Mouse (Mus musculus) kidney, postnatal 4 days (tissue): ENCODE data around the gene Fam184a.
"Not testable (repeated sequence)": the region's sequence is repeated elsewhere in the genome, so short reads cannot be mapped to it uniquely, and the experiment has no call there.

Source experiments
- DNase-seq, 2 experiments: peaks; one replicate each; pipeline ENCODE4 v3.0.0; 2021; ENCODE audit warnings: mixed read lengths in 2 of 2

The Fam184a gene

GRCm38 (mm10) chr10:53688952-53689584 lies 61.9 kb downstream of the Fam184a start:
- no peak for DNase-seq

GRCm38 (mm10) chr10:53688533-53688932 lies 62.4 kb downstream of the Fam184a start:
- DNase-seq = no peak

GRCm38 (mm10) chr10:53687888-53688287 lies 63.0 kb downstream of the Fam184a start:
- no peak for DNase-seq

GRCm38 (mm10) chr10:53685806-53686205 lies 65.1 kb downstream of the Fam184a start:
- no peak for DNase-seq

- DNase-seq = no peak
Observed at GRCm38 (mm10) chr10:53683226-53683625, 67.7 kb downstream of the Fam184a start.

GRCm38 (mm10) chr10:53679690-53680557 lies 71.0 kb downstream of the Fam184a start:
- DNase-seq = no peak

GRCm38 (mm10) chr10:53661788-53662187 lies 89.1 kb downstream of the Fam184a start:
- DNase-seq = no peak

- peak in 1 of 2 experiments; percentile 4 for DNase-seq
Observed at GRCm38 (mm10) chr10:53654239-53654638, 96.7 kb downstream of the Fam184a start.

GRCm38 (mm10) chr10:53650683-53651082 lies 100.2 kb downstream of the Fam184a start:
- no peak for DNase-seq

- DNase-seq = peak; percentile 41 to 49
Observed at GRCm38 (mm10) chr10:53641507-53641906, 109.4 kb downstream of the Fam184a start.

- DNase-seq = no peak
Observed at GRCm38 (mm10) chr10:53635246-53635971, 115.5 kb downstream of the Fam184a start.

GRCm38 (mm10) chr10:53634160-53634559 lies 116.8 kb downstream of the Fam184a start:
- DNase-seq = no peak

GRCm38 (mm10) chr10:53630339-53630738 lies 120.6 kb downstream of the Fam184a start, which contains the start of gene Mcm9:
TSS of gene Mcm9 (minus strand) at chr10:53630439.
- not testable (repeated sequence) for DNase-seq

- DNase-seq = peak; percentile 99
Observed at GRCm38 (mm10) chr10:53629918-53630250, 121.0 kb downstream of the Fam184a start.

GRCm38 (mm10) chr10:53629247-53629917 lies 121.5 kb downstream of the Fam184a start:
- DNase-seq = peak; percentile 97 to 98

- no peak for DNase-seq
Observed at GRCm38 (mm10) chr10:53615850-53616616, 134.9 kb downstream of the Fam184a start.

- no peak for DNase-seq
Observed at GRCm38 (mm10) chr10:53613955-53614354, 137.0 kb downstream of the Fam184a start.

GRCm38 (mm10) chr10:53612172-53612571 lies 138.8 kb downstream of the Fam184a start:
- DNase-seq = no peak

GRCm38 (mm10) chr10:53608274-53608673 lies 142.6 kb downstream of the Fam184a start:
- no peak for DNase-seq

- no peak for DNase-seq
Observed at GRCm38 (mm10) chr10:53605328-53605727, 145.6 kb downstream of the Fam184a start.

GRCm38 (mm10) chr10:53598821-53599220 lies 152.1 kb downstream of the Fam184a start:
- DNase-seq = peak in 1 of 2 experiments; percentile 9
